In the genomic region with DNA sequence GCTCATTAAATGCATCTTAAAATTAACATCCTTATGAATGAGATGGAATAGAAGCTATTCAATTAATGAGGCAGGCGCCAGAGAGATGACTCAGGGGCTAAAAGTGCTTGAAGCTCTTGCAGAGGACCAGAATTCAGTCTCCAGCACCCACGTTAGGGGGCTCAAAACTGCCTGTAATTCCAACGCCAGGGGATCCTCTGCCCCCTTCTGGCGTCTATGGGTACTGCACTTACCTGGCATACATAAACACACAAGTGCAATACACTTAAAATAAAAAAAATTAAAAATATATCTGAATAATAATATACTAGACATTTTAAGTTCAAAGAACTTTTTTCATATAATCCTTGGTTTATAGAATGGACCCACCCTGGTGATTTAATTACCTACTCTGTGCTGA, we compare ENCODE assay signal across 15 mouse cellular contexts. TPM values are rescaled to one million over a fixed set of nuclear protein-coding genes. Genes with fewer than 3 reads are reported as not detected.
DNase-seq lines count a peak whose midpoint lies in the region; ATAC-seq and TF ChIP-seq lines count a peak whose summit lies in the region.
"Had no signal": no experiment of that assay in that cellular context is flagged by ENCODE, and none has a peak within 500 bp of the region (broad histone marks: within the 10 kb centered on the region; RNA-seq: fewer than 3 reads in every experiment).

No protein-coding gene starts in this region.

- WGBS in lung, embryonic 14.5 days, result 63% methylated on average over 4 of the region's 4 CpGs

- no peak overlapping the region for H3K27ac ChIP-seq in gastrocnemius, adult 2 months
- no peak overlapping the region for H3K27ac ChIP-seq in lung, embryonic 14.5 days (ENCODE audit: low read depth)
- H3K27ac ChIP-seq: hindbrain, embryonic 10.5 days had no signal

- H3K4me1 ChIP-seq in lung, embryonic 14.5 days (ENCODE audit: insufficient read depth), result no peaks in the 10 kb centered on the region
- H3K4me1 ChIP-seq: hindbrain, embryonic 10.5 days had no signal

- no peak overlapping the region for H3K4me3 ChIP-seq in gastrocnemius, adult 2 months
- no peak overlapping the region for H3K4me3 ChIP-seq in lung, embryonic 14.5 days (ENCODE audit: low read depth, low read length)
- H3K4me3 ChIP-seq: hindbrain, embryonic 10.5 days had no signal

- H3K27me3 ChIP-seq in lung, embryonic 14.5 days (ENCODE audit: insufficient read depth, low read length), result no peaks in the 10 kb centered on the region

- no peaks in the 10 kb centered on the region for H3K9me3 ChIP-seq in lung, embryonic 14.5 days (ENCODE audit: low read depth, low read length)
- H3K9me3 ChIP-seq: hindbrain, embryonic 10.5 days had no signal

- ATAC-seq in lung, embryonic 14.5 days (ENCODE audit: insufficient read depth), result no peak
- ATAC-seq in megakaryocyte progenitor cell, adult 5-6 weeks (replicated peaks; ENCODE audit: poor library complexity), result 0 out of 2 replicates have a peak, but pooled peaks have one; percentile 31
- ATAC-seq: activated CD4-positive, CD25-positive, alpha-beta regulatory T cell, adult 4 months; inflammation-experienced regulatory T-cells, adult 6 months had no signal

- TF ChIP-seq CTCF in gastrocnemius, adult 2 months (IDR thresholded peaks at IDR 0.05), result peak; percentile 16; the same call in 1 of the 2 replicates
- peak; percentile 43 for TF ChIP-seq CTCF in lung, embryonic 14.5 days (IDR thresholded peaks at IDR 0.05; ENCODE audit: low read depth)

- intact Hi-C loops in gastrocnemius, adult 2 months (cut with DNase I), result no loop called here

- H3K4me2 ChIP-seq in lung, embryonic 14.5 days, result no peak overlapping the region

- no peak overlapping the region for H3K9ac ChIP-seq in lung, embryonic 14.5 days

- DNase-seq in gastrocnemius, adult 2 months, result no peak
- no peak for DNase-seq in gastrocnemius, postnatal 25 days
- DNase-seq in lung, embryonic 14.5 days, result no peak
- DNase-seq in lung, postnatal 14 days, result no peak
- peak; percentile 58 for DNase-seq in R1 (ENCODE audit: low read depth, low spot score)
- no peak for DNase-seq in urinary bladder, postnatal 10 days (ENCODE audit: low spot score)
- DNase-seq in thymus, postnatal 0 days (ENCODE audit: low spot score), result no peak
- DNase-seq: adrenal gland, postnatal 25 days; cerebellum, adult 11 months; kidney, postnatal 14 days; thymus, postnatal 14 days had no signal

- H3K36me3 ChIP-seq in lung, embryonic 14.5 days (ENCODE audit: insufficient read depth), result no peaks in the 10 kb centered on the region
- H3K36me3 ChIP-seq: hindbrain, embryonic 10.5 days had no signal

RNA-seq across cellular contexts. Expression of gene Kctd3, which starts 49.8 kb away (rescaled TPM):
- 10 to 100 TPM; 12.3 to 19.9 TPM for total RNA-seq in gastrocnemius, adult 2 months (2021)
- total RNA-seq in gastrocnemius, postnatal 25 days (2021), result 10 to 100 TPM; 22.8 to 23.6 TPM
- polyA plus RNA-seq in lung, embryonic 14.5 days (2014; fragmentation: Nextera tagmentation; extraction: Ambion mirVana), result 38.7 and 45.9 TPM in 2 replicates
- 9.7 and 11.1 TPM in 2 replicates for total RNA-seq in megakaryocyte progenitor cell, adult 5-6 weeks (2015)
- total RNA-seq in megakaryocyte progenitor cell, adult 5-6 weeks (2017), result 13.6 and 17.8 TPM in 2 replicates
- 11.2 and 13.6 TPM in 2 replicates for polyA plus RNA-seq in thymus, postnatal 0 days (2015; fragmentation: Nextera tagmentation; extraction: Ambion mirVana)
